Mouse (Mus musculus): ENCODE measurements at regions not wholly inside any gene's neighbourhood (a gene's known extent, or its start where the extent isn't known, plus 50 kb on each side); places are given as distances from the start of the nearest gene placed in this dataset.
A peak's percentile ranks its signal among the peaks of the same experiment; 100 is the strongest.

- no peak for DNase-seq (ENCODE audit: low spot score in 2 of 2)
Observed at GRCm38 (mm10) chr3:34761783-34762182, 111.6 kb downstream of the Sox2 start.

GRCm38 (mm10) chr3:34764559-34764958 lies 114.4 kb downstream of the Sox2 start:
- DNase-seq (ENCODE audit: low spot score in 2 of 2), result no peak

- DNase-seq (ENCODE audit: low spot score in 2 of 2), result no peak
Observed at GRCm38 (mm10) chr3:34765151-34765550, 114.9 kb downstream of the Sox2 start.

GRCm38 (mm10) chr3:34769818-34770217 lies 119.6 kb downstream of the Sox2 start:
- no peak for DNase-seq (ENCODE audit: low spot score in 2 of 2)

- DNase-seq (ENCODE audit: low spot score in 2 of 2), result no peak
Observed at GRCm38 (mm10) chr3:34770271-34770670, 120.1 kb downstream of the Sox2 start.

- DNase-seq (ENCODE audit: low spot score in 2 of 2), result no peak
Observed at GRCm38 (mm10) chr3:34772035-34772434, 121.8 kb downstream of the Sox2 start.

- DNase-seq (ENCODE audit: low spot score in 2 of 2), result peak in 1 of 2 experiments; percentile 30
Observed at GRCm38 (mm10) chr3:34773678-34774425, 123.6 kb downstream of the Sox2 start.

- DNase-seq (ENCODE audit: low spot score in 2 of 2), result no peak
Observed at GRCm38 (mm10) chr3:34781770-34782169, 131.6 kb downstream of the Sox2 start.

- no peak for DNase-seq (ENCODE audit: low spot score in 2 of 2)
Observed at GRCm38 (mm10) chr3:34783398-34783797, 133.2 kb downstream of the Sox2 start.

- no peak for DNase-seq (ENCODE audit: low spot score in 2 of 2)
Observed at GRCm38 (mm10) chr3:34787211-34787610, 137.0 kb downstream of the Sox2 start.

GRCm38 (mm10) chr3:34795103-34795983 lies 145.1 kb downstream of the Sox2 start:
- DNase-seq (ENCODE audit: low spot score in 2 of 2), result peak; percentile 7 to 17

- peak in 1 of 2 experiments; percentile 3 for DNase-seq (ENCODE audit: low spot score in 2 of 2)
Observed at GRCm38 (mm10) chr3:34795984-34796266, 145.7 kb downstream of the Sox2 start.

- DNase-seq (ENCODE audit: low spot score in 2 of 2), result no peak
Observed at GRCm38 (mm10) chr3:34808833-34809232, 158.6 kb downstream of the Sox2 start.

- DNase-seq (ENCODE audit: low spot score in 2 of 2), result no peak
Observed at GRCm38 (mm10) chr3:34811753-34812152, 161.5 kb downstream of the Sox2 start.

- no peak for DNase-seq (ENCODE audit: low spot score in 2 of 2)
Observed at GRCm38 (mm10) chr3:34813046-34813625, 162.9 kb downstream of the Sox2 start.

GRCm38 (mm10) chr3:34825036-34825435 lies 174.8 kb downstream of the Sox2 start:
- DNase-seq (ENCODE audit: low spot score in 2 of 2), result no peak

- no peak for DNase-seq (ENCODE audit: low spot score in 2 of 2)
Observed at GRCm38 (mm10) chr3:34826396-34826795, 176.2 kb downstream of the Sox2 start.

- DNase-seq (ENCODE audit: low spot score in 2 of 2), result peak in 1 of 2 experiments; percentile 20
Observed at GRCm38 (mm10) chr3:34828453-34829206, 178.4 kb downstream of the Sox2 start.

GRCm38 (mm10) chr3:34836741-34837267 lies 186.6 kb downstream of the Sox2 start:
- DNase-seq (ENCODE audit: low spot score in 2 of 2), result no peak

- DNase-seq (ENCODE audit: low spot score in 2 of 2), result no peak
Observed at GRCm38 (mm10) chr3:34837644-34838332, 187.6 kb downstream of the Sox2 start.

All from right cerebral cortex, adult 2 months (tissue).